8 mouse cellular contexts compared by ENCODE assay signal in the genomic region with DNA sequence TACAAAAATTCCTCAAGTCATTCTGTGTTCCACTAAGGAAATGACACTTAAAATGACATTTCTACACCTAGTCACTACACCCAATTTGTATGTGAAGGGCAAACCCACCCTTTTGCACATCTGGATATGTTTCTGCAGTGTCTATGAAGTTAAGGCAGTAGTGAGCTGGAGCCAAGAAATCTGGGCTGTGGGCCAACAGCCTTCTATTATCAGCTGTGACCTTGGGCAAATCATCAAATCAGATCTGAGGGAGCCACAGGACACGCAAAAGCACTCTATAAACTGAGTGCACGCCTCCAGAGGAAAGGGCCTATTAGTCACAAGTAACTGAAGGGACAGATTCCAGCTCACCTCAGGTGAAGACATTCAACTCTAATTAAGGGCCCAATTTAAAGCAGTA. TPM values are rescaled to one million over a fixed set of nuclear protein-coding genes. Genes with fewer than 3 reads are reported as not detected.
A peak's percentile ranks its signal among the peaks of the same experiment; 100 is the strongest.
DNase-seq lines count a peak whose midpoint lies in the region; ATAC-seq and TF ChIP-seq lines count a peak whose summit lies in the region.
"Had no signal": no experiment of that assay in that cellular context is flagged by ENCODE, and none has a peak within 500 bp of the region (broad histone marks: within the 10 kb centered on the region; RNA-seq: fewer than 3 reads in every experiment).

No protein-coding gene starts in this region.

- peaks cover 13% of the 10 kb centered on the region for H3K4me1 ChIP-seq in heart, adult 2 months (ENCODE audit: control insufficient read depth, insufficient read depth, low read length)
- peaks cover 16% of the 10 kb centered on the region for H3K4me1 ChIP-seq in kidney, embryonic 14.5 days (ENCODE audit: control insufficient read depth, insufficient read depth, low read length)

- peak overlapping the region; percentile 66 for H3K27ac ChIP-seq in heart, adult 2 months
- H3K27ac ChIP-seq in kidney, embryonic 14.5 days (ENCODE audit: low read depth, low read length), result no peak overlapping the region
- H3K27ac ChIP-seq: macrophage had no signal

- H3K9ac ChIP-seq in heart, adult 2 months (ENCODE audit: low read depth, low read length), result no peak overlapping the region
- H3K9ac ChIP-seq in kidney, embryonic 14.5 days (ENCODE audit: low read depth, low read length), result 0 out of 2 replicates have a peak overlapping the region, but pooled peaks have one; percentile 91

- no peaks in the 10 kb centered on the region for H3K27me3 ChIP-seq in heart, adult 2 months (ENCODE audit: control insufficient read depth, insufficient read depth, low read length)
- H3K27me3 ChIP-seq in kidney, embryonic 14.5 days (ENCODE audit: control insufficient read depth, insufficient read depth, low read length), result no peaks in the 10 kb centered on the region

- no peaks in the 10 kb centered on the region for H3K9me3 ChIP-seq in kidney, embryonic 14.5 days (ENCODE audit: control insufficient read depth, low read length)

- intact Hi-C loops in heart, adult 2 months (cut with DNase I), result loop anchor here (5.0 to 10.0 kb wide), 2 partner anchors 70 to 122 kb away; partner anchors contain the start of gene 1700016D06Rik

- H3K79me2 ChIP-seq in heart, adult 2 months (replicated peaks; ENCODE audit: control insufficient read depth, insufficient read depth, low read length), result peaks cover 2% of the 10 kb centered on the region; the same call in 1 of the 2 replicates

- DNase-seq in 416B (ENCODE audit: low read depth) (peak; percentile 89), NIH3T3 (ENCODE audit: low read depth) (peak; percentile 92)
- peak; percentile 73 to 78 for DNase-seq in heart, adult 2 months
- peak; percentile 72 for DNase-seq in lung, postnatal 36 days
- DNase-seq in embryo, embryonic 10.5 days (ENCODE audit: low spot score), result no peak
- DNase-seq in T-cell, adult 2 months (ENCODE audit: low spot score), result no peak

- no peak overlapping the region for H3K4me2 ChIP-seq in kidney, embryonic 14.5 days (replicated peaks; ENCODE audit: low read depth, low read length)

- 0 out of 2 replicates have a peak, but pooled peaks have one; percentile 0 for TF ChIP-seq CTCF in heart, adult 2 months (IDR thresholded peaks at IDR 0.05)

- no peak for ATAC-seq in kidney, embryonic 14.5 days (ENCODE audit: low FRiP score, low TSS enrichment)

- no peak for TF ChIP-seq POLR2A in heart, adult 2 months (IDR thresholded peaks at IDR 0.05; ENCODE audit: insufficient read depth, low read depth, low read length)

- WGBS in heart, adult 2 months, result 6% methylated on average over 2 of the region's 2 CpGs
- 36% methylated on average over 2 of the region's 2 CpGs for WGBS in kidney, embryonic 14.5 days

- TF ChIP-seq EP300 in heart, adult 2 months (IDR thresholded peaks at IDR 0.05; ENCODE audit: insufficient read depth, low read depth, low read length), result 0 out of 2 replicates have a peak, but pooled peaks have one; percentile 56

- peaks cover 13% of the 10 kb centered on the region for H3K36me3 ChIP-seq in heart, adult 2 months (ENCODE audit: control insufficient read depth, insufficient read depth, low read length)
- peaks cover 51% of the 10 kb centered on the region for H3K36me3 ChIP-seq in kidney, embryonic 14.5 days (ENCODE audit: control insufficient read depth, insufficient read depth, low read length)

- no peak overlapping the region for H3K4me3 ChIP-seq in heart, adult 2 months
- 0 out of 2 replicates have a peak overlapping the region, but pooled peaks have one; percentile 75 for H3K4me3 ChIP-seq in kidney, embryonic 14.5 days (ENCODE audit: low read length)

RNA-seq across cellular contexts. Expression of gene Ankrd10, which starts 3.2 kb away (rescaled TPM):
- 10 to 100 TPM; 19.3 to 21.5 TPM for total RNA-seq in heart, adult 2 months (2021)
- polyA plus RNA-seq in heart, adult 2 months (2012; rRNA removed), result 39.9 and 57.5 TPM in 2 replicates
- polyA plus RNA-seq in kidney, embryonic 14.5 days (2014; fragmentation: Nextera tagmentation; extraction: Ambion mirVana), result 87.6 and 112 TPM in 2 replicates

Comparison
In these comparisons a context has a peak if more than half of its experiments do, and no peak if none do; other contexts are left out.
1. DNase-seq: peak in 416B (single experiment), NIH3T3 (single experiment), heart, adult 2 months (2 of 2) and lung, postnatal 36 days (single experiment); none in embryo, embryonic 10.5 days (single experiment) and T-cell, adult 2 months (single experiment).